Mouse (Mus musculus): Measurements from ENCODE around the gene Tjap1.

GRCm38 (mm10) chr17:46253452-46254084 is 29.3 kb downstream of the Tjap1 start, which contains the start of gene Lrrc73:
- TF ChIP-seq EP300 (IDR thresholded peaks at IDR 0.05; ENCODE audit: low read depth), result no peak
- no peak for TF ChIP-seq CTCF (IDR thresholded peaks at IDR 0.05; ENCODE audit: low read depth)

Measured in heart, postnatal 0 days (tissue).